Mouse (Mus musculus) c-Kit-positive CD71-positive TER-119-negative erythroid progenitor cells, embryonic 14.5 days (primary cell): ENCODE data around the gene Tsks.

Experiments
- DNase-seq: peaks from one replicate; pipeline ENCODE4 v3.0.0-alpha.2; 2013; ENCODE audit warnings: low read depth

Gene Tsks

DNA sequence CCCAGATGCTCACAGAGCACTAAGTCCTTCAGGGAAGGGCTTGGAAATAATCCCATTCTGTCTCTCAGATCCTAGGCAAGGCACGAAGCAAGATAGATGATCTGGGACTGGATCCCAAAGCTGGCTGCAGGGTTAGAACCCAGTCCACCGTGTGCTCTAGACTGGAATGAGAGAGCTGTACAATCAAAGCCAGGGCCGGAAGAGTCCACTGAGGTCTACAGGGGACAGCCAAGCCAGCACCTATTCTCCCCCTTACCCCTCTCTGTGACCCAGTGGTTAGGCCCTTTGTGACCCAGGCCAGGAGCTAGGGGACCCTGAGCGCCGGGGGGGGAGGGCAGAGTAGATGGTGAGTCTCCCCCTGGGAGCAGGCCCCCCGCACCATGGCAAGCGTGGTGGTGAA is at the start of gene Tsks:
Gene Tsks, plus strand, starts transcription at position 301 of the 400 bp plus-strand sequence.
- DNase-seq: no peak

- DNase-seq: no peak
These were observed 48.8 kb upstream of the Tsks start for GRCm38 (mm10) chr7:44894175-44894574.

DNA sequence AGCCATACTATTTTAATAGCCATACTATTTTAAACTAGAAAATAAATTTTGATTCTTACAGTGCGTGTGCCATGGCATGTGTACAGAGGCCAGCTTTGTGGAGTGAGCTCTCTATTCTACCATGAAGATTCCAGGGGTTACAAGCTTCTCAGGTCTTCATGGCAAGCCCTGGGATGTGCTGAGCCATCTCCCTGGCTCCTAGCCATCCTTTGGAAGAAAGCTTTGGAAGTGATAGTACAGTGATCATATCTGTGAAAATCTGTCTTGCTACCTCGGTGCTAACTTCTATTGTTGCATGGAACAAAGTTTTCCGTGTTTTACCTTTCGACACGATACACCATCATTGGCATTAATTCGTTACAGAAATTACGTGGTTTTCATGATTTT is 47.8 kb upstream of the Tsks start:
- DNase-seq: no peak

DNA sequence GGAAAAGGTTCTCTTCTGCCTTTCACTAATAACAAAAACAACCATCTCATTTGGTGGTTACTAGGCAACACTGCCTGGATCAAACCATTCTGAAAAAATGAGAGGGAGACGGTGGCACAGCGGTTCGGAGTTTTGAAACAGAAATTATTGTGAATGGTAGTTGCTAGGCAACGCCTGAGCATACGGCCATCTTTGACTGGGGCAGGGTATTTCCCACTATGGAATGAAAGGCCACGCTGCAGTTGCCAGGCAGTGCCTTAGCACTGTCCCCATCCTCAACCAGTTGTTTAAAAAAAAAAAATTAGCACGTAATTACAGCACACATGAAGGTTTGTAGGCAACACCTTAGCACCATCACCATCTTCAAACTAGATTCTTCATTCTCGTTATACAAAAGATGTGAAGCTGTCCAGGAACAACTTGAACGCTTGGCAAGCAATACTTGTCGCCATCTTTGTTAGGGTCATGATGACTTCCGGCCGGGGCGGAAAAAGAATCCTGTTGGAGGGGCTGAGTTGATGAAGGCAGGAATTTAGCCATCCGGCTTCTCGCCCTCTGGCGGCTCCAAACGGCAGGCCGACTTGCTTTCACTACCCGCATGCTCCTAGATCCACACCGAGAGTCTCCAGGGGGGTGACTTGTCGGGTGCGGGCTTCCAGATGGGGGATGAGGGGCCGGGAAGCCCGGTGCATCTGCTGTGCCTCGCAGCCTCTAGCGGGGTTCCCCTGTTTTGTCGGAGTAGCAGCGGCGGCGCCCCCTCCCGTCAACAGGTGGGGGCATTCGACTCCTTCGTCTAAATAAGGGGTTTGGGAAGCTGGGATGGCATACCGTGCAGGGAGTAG is 47.2 kb upstream of the Tsks start, which contains the start of gene Fuz:
Gene Fuz, plus strand, starts transcription at position 487 of the 842 bp plus-strand sequence.
- peak; percentile 87 for DNase-seq

GRCm38 (mm10) chr7:44896499-44896898 is 46.5 kb upstream of the Tsks start:
- no peak for DNase-seq

DNA sequence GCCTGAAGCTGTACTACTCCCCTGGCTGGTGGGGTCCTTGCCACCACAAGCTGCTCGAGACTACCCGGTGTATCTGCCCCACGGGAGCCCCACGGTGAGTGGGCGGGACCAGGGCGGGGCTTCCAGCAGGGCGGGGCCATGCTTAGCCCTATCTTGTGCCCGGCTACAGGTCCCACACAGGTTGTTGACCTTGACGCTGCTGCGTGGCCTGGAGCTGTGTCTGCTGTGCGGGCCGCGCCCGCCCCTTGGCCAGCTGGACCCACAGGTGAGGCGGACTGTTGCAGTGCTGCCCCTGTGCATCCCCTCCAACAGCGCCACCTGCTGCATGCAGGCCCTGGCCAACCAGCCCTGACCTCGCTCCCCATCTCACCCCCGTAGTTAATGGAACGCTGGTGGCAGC is 44.4 kb upstream of the Tsks start:
- no peak for DNase-seq

DNA sequence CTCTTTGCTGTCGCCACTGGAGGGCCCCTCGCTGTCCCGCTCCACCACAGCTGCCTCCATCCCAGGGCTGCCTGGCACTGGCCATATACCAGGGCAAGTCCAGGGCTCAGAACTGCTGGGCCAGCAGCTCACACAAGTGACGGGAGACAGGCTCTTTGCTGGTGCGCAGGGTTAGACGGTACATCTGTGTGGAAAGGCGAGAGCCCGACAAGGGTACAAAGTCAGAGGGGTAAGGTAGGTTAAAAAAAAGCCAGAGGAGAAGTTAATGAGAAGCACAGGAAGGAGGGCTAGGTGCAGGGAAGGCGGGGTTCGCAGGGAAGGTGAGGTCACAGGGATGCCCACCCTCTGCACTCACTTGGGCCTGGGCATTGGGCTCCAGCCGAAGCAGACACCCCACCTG is 42.4 kb upstream of the Tsks start:
- DNase-seq: no peak

- DNase-seq: no peak
These were observed 41.7 kb upstream of the Tsks start for GRCm38 (mm10) chr7:44901230-44901722.

DNA sequence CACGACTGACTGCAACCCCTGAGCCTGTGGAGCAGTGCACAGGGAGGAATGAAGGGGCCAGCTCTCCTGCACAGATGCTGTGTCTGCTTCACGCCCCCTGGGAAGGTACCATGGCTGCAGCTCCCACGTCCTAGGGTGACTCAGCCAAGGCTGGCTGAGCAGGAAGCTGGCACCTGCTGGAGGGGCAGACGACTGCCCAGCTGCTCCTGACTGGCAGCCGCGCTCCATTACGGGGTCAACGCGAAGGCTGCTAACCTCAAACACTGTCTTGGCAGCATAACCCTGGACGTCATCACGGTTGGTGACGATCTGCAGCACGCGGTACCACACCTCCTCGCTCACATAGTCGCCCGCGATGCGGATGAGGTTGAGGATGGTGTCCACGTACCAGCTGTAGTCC is 37.6 kb upstream of the Tsks start:
- DNase-seq: no peak

- no peak for DNase-seq
These were observed 34.1 kb upstream of the Tsks start for GRCm38 (mm10) chr7:44908706-44909476.

DNA sequence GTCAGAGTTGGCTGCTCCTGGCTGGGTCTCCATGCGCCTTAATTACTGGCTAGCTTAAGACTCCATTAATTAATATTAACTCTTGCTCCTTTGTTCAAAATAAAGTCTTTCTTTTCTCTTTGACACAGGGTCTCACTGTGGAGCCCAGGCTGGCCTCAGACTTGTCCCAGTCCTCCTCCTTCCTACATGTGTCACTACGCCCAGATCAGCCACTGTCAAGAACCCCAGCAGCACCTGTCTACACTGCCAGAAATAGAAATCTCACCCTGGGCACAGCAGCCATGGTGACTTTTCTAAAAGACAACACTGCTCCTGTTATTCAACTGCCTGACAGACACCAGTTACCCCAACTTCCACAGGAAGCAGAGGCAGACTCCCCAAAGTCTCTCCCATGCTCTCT is 28.6 kb upstream of the Tsks start:
- no peak for DNase-seq

DNA sequence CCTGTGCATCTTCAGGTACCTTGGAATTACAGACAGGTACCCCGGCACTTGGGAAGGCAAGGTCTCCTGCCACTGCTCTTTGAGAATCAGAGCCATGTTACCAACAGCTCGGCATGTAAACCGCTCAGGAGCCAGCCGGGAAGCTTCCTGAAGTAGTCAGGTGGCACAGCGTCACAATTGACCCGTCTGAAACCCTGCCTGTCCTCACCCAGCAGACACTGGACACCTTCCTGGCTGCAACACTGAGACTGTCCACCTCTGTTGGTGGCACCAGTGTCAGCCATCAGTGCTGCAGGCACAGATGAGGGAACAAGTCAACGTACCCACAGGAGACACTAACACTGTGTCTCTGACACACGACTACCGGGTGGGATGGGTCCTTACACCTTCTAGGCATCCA is 27.7 kb upstream of the Tsks start:
- DNase-seq: no peak

GRCm38 (mm10) chr7:44916191-44916590 is 26.8 kb upstream of the Tsks start:
- DNase-seq: no peak

GRCm38 (mm10) chr7:44916881-44917280 is 26.1 kb upstream of the Tsks start:
- no peak for DNase-seq

DNA sequence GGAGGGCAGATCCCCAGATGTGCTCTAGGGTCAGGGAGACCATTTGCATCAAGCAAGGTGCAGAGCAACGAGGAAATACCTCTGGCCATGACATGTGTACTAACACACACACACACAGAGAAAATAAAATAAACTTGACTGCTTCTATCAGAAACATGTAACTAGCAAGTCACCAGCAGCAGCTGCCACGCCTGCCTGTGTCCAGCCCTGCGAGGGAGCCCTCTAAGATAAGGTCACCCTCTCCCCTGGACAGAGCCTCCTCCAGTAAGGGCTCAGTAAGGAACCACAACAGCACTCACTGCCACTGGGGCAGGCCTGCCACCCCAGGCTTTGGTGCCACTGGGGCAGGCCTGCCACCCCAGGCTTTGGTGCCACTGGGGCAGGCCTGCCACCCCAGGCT is 24.8 kb upstream of the Tsks start:
- no peak for DNase-seq

- no peak for DNase-seq
These were observed 23.9 kb upstream of the Tsks start for GRCm38 (mm10) chr7:44919127-44919526.

DNA sequence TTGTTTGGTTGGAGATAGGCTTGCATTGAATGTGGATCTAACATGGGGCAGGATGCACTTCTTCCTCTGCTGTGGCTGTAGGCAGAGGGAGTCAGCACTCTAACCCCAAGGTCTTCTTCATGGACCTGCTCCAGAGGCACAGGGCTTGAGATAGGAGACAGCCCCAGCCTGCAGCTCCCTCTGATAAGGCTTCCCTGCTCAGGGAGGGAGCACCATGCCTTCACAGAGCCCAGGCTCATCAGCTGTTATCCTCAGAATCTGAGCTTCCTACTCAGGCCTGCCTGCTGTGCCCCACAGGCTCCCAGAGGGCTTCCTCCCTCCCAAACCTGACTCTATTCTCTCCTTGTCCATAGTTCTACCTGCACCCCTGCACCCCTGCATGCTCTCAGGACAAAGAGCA is 20.5 kb upstream of the Tsks start:
- no peak for DNase-seq

GRCm38 (mm10) chr7:44925468-44925867 is 17.5 kb upstream of the Tsks start:
- peak; percentile 46 for DNase-seq

DNA sequence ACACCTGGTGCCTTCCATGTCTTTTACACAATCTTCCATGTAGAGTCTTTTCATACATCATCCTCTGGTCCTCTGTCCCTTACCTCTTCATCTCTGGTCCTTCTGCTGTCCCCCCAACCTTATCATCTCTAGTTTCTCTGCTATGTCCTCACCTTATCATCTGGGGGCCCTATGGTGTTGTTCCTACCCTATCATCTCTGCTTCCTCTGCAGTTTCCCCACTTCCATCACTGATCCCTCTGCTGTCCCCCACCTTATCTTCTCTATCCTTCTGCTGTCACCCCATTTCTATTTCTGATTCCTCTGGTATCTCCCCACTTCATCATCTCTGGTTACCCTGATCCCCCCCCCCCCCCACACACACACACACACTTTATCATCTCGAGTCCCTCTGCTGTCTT is 14.4 kb upstream of the Tsks start:
- peak; percentile 48 for DNase-seq

DNA sequence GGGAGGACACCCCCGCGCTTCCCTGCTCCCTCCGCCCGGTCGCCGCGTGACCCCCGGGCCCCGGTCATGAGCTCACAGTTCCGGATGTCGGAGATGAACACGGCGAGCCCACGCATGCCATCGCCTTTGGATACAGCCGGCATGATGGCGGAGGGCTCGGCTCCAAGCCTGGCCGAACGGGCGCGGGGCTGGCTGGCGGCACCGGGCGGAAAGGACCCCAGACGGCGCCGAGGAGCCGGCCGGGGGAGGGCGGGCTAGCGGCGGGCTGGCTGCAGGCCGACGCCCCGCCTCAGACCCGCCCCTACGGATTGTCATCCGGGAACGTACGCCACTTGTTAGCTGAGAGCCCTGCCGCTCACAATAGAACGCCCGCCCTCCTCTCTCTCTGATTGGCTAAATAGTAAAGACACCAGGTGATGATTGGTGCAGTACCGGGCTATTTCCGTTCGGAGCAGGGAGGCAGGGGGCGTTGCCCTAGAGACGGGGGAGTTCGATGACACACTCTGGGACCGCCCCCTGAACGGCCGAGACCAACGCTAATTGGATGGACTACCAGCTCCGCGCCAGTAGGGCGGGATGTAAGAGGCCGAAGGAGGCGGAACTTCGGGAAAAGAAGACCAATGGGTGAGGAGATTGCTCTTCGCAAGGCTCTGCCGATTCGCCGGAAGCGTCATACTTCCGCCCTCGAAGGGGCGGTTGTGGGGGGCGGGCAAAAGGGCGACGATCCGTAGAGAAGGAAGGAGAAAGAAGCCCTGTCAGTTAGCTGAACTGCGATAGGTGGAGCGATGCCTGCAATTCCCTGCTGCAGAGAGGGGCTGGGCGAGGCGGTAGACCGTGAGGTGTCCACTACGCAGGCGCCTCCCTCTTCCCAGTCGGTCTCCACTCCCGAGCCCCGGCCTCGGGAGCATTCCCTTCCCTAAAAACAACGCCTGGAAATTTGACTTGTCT is 13.5 kb upstream of the Tsks start, which contains the start of gene Ap2a1:
Gene Ap2a1, minus strand, starts transcription at position 293 of the 948 bp plus-strand sequence.
- peak; percentile 100 for DNase-seq

DNA sequence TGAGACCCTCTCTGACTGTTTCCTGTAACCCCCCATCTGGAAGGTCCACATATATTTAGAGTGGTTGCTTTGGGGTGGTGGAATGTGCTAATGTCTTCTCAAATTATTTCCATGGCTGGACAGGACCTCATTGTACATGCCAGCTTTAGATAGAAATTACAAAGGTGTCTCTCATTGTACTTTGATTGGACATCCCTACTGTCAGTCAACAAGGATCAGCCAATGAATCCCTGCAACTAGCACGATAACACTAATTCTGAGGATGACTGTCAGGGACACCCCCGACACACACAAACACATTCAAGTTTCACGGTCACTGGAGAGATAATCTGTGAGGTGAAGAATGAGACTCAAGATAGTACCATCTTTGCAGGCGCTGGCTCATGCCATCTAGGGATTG is 4.3 kb upstream of the Tsks start:
- no peak for DNase-seq

DNA sequence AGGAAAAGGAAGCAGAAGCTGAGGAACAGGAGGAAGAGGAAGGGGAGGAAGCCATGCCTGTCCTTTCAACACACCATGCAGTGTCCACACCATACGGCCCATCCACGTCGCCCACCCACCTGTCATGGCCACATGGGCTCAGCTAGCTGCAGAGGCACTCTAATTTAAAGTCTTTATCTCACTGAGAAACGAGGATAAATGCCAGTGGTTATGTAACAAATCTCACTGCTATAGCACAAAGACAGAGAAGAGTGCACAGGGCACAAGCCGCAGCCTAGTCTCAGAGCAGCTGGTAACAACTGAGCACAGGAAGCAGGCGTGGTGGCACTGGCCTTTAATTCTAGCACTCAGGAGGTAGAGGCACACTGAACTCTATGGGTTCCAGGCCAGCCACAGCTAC is 6.9 kb downstream of the Tsks start:
- no peak for DNase-seq
